Mouse (Mus musculus) cerebellum, adult (tissue): Measurements from ENCODE around the gene Tcf7l2.

Experiments
- ATAC-seq: cut with Nextera tagmentation; 2 replicates; pipeline ENCODE4 v1.9.2; 2017; ENCODE audit warnings: mild to moderate bottlenecking, moderate library complexity, mixed read lengths; ENCODE audit not compliant: insufficient number of reproducible peaks, low FRiP score, low TSS enrichment

The Tcf7l2 gene

DNA sequence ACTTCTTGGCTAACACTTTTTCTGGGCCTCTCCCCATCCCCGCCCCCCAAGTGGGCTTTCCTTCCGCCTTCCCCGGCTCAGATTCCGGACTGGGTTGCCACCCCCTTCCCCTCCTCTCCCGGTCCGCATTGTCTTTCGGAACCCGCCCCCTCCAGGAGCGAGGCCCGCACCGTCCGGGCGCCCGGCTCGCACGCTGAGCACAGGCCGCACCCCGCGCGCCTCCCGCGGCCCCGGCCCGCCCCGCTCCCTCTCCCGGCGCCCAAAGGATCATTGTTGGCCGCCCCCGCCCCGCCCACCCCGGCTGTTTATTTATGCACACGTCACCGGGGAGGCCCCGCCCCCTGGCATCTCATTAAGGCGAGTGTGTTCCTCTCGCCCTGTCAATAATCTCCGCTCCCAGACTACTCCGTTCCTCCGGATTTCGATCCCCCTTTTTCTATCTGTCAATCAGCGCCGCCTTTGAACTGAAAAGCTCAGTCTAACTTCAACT lies at the start of gene Tcf7l2:
Tcf7l2 (plus strand) TSS at position 382 of the 490 bp plus-strand sequence.
- ATAC-seq: no peak

DNA sequence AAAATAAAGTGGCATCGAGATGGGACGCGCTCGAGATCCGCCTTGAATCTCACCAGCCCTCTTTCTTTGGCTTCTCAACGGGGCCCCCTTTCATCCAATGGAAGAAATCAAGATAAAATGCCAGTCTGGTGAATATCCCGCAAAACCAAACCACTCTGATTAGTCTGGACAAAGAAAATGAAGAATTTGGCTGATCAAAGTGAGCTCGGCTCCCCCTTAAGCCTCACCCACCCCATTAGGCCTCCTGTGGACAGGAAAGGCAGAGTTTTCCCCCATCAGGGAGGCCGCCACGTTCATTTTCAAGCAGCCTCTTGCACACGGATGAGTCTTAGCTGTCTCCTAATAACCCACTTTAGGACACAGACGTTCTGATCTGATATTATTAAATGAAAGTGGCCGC lies 47.0 kb upstream of the Tcf7l2 start:
- no peak for ATAC-seq

DNA sequence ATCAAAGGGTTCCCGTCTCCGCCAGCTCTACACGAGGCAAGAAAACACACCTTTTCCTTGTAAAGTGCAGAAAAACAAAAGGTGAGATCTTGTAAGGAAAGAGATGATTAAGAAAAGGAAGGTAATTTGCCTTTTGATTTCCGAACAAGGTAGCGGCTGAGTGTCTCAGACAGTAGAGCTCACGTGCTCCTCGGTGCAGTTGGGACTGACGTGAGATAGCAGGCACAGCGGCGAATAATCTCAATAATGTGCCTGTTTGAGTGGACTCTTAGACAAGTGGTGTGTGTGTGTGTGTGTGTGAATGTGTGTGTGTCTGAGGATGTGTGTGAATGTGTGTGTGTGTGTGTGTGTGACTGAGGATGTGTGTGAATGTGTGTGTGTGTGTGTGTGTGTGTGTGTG lies 46.2 kb upstream of the Tcf7l2 start:
- ATAC-seq: no peak

DNA sequence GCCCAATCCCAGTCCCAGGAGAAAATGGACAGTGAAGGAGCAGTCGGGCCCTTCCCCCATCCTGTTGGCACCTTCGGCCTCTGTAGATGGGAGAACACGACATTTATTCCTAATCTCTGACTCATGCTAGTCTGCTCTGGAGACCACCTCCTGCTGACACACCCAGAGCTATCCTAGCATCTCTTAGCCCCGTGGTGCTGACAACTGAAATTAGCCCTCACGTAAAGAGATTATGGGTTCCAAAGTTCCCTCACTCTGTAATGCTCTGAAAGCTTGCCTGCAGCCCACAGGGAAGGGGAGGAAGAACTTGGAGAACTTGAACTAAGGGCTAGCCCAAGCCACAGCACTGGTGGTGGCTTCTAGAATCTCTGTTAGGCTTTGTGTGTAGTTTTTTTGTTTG lies 42.7 kb upstream of the Tcf7l2 start:
- no peak for ATAC-seq

DNA sequence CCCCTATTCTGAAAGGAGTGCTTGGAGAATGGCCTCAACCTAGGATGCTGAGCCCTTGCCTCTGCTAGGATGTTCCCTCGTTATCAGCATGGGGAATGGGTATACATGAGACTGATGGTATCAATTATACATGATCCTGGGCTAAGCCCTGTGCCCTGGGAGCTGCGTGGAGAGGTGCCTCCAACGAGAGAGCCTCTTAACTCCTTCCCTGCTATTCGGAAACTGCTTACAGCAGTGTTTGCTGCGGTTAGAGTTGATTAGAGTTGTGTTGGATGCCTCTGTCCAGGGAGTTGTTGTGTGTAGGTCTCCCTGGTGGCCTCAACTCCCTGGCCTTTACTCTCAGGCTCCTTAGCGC lies 41.4 kb upstream of the Tcf7l2 start:
- no peak for ATAC-seq

DNA sequence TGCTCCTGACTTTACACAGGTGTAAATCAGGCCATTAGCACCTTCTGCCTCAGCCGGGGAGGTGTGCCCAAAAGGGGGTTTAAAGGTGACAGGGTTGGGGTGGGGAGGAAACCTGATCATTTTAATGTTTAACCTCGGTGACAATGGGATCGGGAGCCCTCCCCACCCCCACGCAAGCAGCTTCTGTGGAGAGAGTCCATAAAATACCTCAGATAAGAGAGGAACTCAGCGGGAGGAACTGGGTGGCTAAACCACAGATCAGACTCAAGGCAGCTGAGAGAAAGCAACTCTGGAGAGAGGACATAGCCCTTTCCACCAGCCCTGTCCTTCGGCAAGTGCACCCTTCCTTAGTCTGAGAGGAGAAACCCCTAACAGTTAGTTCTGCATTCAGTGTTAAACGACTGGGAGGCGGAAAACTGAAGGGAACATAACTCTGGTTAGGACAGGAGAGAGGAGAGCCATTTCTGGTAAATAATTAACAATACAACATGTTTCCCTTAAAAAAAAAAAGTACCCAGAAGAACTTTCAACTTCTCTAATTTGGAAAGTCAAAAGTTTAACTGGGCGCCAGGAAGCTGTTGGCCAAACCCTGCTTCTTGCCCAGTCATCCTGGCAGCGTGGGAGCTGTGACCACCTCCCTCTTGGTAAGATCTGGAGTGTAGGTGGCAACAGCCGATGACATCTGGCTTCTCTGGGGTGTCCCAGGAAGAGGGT lies 40.9 kb upstream of the Tcf7l2 start:
- ATAC-seq: no peak

DNA sequence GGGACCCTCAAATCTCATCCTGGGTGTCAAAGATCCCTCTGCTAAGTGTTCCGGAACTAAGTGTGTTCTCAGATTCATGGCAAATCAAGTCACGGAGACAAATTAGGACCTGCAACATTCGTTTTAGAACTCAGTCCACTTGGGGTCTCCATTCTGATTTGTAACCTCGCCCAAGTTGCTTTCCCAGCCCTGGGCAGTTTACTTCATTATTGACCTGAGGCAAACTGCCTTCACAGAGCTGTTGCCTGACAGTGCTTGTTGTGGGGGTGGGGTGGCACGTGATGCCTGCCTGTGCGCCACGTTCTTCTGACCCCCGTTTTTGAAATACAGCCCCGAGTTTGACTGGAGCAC lies 40.4 kb upstream of the Tcf7l2 start:
- no peak for ATAC-seq

DNA sequence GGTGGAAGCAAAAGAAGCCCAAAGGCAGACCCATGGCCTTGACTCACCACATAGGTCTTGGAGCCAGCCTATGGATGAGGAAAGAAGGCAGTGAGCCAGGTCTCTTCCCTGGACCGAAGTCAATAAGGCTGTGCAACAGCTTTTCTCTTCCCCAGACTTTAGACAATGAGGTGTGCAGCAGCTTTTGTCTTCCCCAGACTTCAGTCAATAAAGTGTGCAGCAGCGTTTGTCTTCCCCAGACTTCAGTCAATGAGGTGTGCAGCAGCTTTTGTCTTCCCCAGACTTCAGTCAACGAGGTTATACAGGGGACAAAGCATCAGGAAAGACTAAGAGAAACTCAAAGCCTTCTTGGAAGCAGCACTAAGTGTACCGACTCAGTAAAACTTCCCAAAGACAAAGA lies 39.5 kb upstream of the Tcf7l2 start:
- no peak for ATAC-seq

DNA sequence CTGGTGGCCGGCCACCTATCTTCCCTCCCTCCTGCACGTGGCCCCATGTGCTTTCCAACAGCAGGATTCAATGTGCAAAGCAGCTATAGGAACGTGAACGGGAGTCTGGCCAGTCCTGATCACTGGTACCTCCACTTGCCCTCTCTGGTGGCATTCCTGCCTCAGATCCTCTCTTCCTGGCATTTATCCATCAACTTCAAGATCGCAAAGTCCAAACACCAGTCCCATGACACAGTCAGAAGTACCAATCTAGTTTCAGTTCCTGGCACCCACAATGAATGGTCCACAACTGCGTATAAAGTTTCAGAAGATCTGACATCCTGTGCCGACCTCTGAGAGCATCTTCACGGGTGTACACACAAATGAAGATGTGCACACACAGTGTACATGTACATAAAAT lies 38.9 kb upstream of the Tcf7l2 start:
- no peak for ATAC-seq

DNA sequence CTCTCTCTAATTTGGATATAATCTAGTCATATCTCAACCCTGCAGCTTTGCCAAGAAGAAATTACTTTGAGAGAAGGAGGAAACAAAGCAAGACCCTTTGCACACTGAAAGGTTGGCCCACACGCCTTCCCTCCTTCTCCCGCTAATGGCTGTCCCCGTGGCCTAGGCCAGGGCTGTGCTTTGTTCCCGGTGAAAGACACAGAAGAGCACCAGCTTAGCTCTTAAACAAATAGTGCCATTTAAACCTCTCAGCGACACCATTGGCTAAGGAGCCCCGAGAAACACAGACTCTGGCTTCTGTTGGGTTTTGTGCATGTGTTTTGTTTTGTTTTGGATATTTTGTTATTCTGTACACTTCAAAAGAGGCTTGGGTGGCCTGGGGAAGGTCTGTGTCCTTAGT lies 37.5 kb upstream of the Tcf7l2 start:
- no peak for ATAC-seq

DNA sequence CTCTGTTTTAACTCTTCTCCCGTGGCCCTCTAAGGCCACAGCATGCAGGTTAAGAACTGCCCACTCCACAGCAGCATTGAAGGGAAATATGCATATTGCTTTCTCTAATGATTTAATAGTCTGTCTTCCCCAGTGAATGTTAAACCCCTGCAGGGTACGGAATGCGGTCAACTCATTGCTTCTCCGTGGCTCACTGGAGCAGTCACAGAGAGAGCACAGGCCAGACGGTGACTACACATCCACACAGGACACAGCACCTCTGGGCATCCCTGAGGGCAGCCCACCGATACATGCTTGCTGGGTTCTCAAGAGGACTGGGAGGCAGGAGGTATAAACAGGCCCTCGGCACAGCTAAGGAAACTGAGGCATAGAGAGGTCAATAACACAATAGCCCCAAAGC lies 35.3 kb upstream of the Tcf7l2 start:
- no peak for ATAC-seq

DNA sequence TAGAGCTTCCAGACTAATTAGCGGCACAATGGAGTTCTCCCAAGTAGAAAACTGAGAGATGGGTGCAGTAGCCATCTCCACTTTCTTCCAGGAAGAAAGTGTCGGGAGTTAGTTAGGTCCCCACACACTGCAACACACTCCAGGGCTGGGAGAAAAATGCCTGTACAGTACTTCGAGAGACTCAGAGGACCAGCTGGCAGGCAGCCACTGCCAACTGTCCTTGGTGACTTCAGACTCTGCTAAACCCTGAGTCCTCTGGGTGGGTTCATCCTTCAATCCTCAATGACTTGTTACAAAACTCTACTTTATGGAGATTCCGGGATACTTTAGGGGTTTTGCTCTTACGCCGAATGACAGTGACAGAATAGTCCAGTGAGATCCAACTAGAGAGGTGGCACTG lies 34.8 kb upstream of the Tcf7l2 start:
- no peak for ATAC-seq

DNA sequence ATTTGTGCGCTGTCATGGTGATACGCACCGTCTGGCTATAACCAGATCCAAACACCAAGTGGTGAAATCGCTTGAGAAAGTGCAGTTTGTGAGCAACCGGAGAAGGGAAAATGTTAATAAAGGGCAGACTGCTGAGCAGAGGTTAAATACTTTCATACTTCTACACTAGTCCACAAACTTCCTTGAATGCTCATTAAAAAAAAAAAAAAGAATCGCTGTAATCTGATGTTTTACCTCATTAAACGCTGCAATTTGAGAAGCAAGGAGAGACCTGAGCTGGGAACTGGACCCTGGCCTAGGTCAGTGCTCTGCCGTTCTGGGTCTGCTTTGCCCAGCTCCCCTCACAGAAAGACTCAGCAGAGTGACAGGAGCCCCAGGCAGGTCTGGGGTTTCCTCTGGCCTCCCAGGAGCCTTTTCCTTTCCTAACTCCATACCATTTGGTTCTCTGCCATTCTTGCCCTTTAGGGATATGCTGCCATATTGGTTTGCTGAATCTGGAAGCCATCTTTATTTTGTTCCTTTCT lies 33.5 kb upstream of the Tcf7l2 start:
- no peak for ATAC-seq

DNA sequence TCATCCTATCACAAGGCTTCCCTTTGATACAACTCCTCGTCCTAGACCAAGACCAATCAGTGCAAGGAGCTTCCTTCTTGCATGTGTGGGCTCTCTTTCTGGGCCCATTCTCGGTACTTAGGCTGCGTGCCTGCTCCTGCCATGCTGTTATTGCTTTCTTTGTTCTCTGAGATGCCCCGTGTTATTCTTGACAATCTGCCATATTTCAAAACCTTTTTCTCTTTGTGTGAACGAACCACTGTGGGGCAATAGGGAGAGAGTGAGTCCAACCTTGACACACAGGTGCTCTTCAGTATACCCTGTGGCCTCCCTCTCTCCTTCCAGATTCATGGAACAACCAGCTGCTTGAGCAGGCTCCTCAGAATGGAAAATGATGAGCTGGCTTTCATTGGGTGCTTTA lies 30.8 kb upstream of the Tcf7l2 start:
- ATAC-seq: no peak

DNA sequence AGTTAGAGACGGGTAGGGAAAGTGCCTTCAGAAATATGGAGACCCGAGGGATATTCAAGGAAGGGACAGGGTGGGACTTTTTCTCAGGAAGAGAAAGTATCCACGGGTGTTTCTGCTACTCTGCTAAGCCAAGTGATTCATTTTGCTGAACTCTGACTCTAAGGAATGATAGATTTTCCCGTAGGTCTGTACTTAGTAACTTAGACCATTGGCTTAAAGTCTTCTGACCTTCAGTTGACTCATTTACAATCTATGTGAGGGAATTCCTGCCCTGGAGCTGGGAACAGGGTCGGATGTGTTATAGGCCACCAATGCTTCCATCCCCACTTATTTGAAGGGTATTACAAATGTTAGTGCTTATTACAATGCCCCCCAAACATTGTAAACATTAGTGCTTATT lies 29.9 kb upstream of the Tcf7l2 start:
- ATAC-seq: no peak

DNA sequence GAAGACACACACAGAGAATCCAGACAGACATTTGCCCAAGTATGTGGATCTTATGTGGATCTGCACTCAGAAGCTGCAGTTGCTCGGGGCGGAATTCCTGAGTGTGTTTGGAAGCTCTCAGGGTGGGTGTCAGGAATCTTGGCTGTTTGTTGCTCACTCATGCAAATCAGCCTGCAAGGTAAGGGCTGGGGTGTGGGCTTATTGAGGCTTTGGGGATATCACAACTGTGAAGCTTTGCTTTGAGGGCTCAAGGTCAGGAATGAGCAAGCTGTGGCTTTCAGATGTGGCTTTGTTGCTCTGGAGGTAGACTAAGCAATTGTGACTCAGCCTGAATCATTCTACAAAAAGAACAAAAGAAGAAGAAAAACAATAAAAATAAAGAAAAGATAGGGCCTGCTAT lies 28.9 kb upstream of the Tcf7l2 start:
- ATAC-seq: no peak

DNA sequence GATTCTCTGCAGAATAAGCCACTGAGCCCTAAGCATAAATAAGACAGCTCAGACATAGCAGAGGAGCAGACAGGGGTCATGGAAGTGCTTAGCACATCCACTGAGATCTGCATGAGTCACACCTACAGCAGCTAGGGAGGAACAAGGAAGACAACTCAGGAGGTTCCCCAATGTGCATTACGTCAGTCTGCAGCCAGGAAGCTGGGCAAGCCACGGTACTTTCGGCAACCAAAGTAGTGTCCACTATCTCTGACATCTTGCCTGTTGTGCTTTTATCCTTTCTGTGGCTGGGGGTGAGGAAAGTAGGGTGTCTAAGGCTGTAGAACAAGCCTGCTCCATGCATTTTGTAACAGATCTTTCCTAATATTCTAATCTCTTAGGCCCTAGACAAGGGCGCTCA lies 27.6 kb upstream of the Tcf7l2 start:
- ATAC-seq: no peak

DNA sequence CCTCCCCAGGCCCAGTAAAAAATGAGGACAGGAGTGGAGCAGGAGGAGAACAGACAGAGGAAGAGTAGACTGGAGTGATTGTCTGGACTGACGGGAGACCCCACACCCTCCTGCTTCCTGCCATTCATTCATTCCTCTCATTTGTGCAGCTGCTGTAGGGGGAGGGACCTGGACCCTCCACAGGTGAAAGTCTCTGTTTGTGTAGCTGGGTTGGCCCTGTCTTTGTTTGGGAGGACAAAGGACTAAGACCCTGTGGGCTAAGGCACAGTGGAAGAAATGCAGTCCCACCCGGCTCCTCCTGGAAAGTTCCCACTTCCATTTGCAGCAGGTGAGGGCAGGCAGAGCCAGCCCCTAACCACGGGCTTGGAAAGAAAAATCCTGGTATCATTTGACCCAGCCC lies 27.0 kb upstream of the Tcf7l2 start:
- ATAC-seq: no peak

DNA sequence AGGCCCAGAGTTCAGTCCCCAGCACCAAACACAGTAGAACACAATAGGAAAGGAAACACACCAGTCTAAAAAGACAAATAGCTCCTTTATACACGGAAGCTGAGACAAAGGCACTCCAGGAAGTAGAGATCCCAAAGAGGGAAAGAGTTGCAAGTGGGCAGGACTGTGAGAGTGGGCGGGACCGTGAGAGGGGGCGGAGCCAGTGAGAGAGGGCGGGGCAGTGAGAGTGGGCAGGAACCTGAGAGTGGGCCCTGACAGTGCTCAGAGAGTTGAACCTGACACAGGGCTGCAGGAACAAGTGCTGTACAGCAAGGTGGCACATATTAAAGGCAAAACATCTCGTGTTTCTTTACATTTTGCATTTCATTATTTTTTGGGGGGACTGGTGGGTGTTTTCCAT lies 22.5 kb upstream of the Tcf7l2 start:
- ATAC-seq: no peak

DNA sequence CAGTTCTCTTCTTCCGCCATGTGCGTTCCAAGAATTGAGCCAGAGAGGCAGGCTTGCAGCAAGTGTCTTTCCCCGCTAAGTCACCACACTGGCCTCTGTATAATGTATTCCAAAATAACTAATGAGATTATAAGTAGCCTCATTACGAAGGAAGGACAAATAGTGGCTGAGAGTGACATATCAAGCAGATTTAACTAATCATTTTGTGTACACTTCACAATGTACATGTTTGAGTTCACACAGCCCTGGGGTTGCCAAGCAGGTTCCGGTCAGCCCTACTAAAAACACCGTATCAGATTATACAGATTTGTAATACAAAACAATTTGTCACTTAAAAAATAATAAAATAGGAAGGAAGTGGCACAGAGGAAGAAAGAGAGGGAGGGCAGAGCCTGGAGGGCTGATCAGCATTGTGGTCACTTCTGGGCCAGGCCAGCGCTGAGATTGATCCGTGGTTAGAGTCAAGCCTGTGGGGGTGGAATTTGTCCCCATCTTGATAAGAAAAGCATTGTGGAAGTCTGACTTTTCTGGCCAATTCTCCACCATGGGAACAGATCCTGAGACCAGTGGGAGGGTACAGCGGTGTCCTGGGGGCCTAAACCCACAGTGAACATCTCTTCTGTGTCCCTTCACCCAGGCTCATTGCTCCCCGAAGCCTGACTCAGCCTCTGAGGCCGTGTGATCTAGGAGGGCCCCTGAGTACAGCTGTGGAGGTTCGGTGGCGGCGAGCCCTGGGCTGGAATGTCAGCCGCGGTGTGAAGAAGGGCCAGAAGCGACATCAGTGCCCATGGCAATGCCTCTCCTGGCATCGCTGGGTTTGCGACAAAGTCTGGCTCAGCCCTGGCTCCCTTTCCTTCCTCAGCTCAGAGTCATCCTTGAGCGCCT lies 21.9 kb upstream of the Tcf7l2 start:
- ATAC-seq: no peak

DNA sequence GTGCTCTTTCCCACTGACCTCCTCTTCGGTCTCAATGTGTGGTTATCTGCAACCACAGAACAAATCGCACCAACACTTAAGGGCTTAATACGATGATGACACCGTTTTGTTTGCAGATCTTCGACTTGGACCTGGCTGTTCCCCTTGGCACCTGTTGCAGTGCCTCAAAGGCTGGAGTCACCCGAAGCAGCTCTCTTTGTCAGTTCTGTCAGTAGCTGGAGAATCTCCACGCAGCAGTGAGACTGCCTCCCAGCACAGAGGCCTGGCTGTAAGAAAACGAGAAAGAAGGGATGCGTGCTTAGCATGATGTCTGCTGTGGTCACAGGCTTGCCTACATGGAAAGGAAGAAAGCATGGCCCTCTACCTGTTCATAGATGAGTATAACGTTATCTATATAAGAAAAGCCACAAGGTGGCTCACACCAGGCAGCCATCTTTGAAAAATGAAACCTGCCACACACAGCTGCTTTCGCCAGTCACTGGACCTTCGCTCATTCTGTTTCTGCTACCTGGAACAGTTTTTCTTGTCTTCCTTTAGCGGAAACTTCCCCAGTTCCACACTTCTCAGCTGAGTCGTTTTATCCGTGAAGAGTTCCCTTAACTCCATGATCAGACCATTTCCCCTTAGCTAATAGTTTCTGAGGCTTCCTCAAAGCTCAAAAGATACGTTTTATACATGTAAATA lies 21.1 kb upstream of the Tcf7l2 start:
- no peak for ATAC-seq
